Mouse (Mus musculus) heart, embryonic 13.5 days (tissue): ENCODE data around the gene Gm10964. TPM values are rescaled to one million over a fixed set of nuclear protein-coding genes. Genes with fewer than 3 reads are reported as not detected.
"Not testable (repeated sequence)": the region's sequence is repeated elsewhere in the genome, so short reads cannot be mapped to it uniquely, and the experiment has no call there.

Experiments used
- ATAC-seq: fragments of 200-750 bp; cut with Nextera tagmentation; 2 replicates; pipeline ENCODE4 v1.8.0; 2017; ENCODE audit warnings: moderate TSS enrichment; ENCODE audit not compliant: insufficient number of reproducible peaks, low FRiP score, low TSS enrichment; ENCODE audit errors: extremely low read depth
- H3K27ac ChIP-seq: fragments of 300-500 bp; sonication (generic); replicated peaks from 2 replicates; pipeline ENCODE4 v1.5.1; 2015; ENCODE audit warnings: moderate library complexity, mild to moderate bottlenecking, inconsistent platforms
- H3K27me3 ChIP-seq: fragments of 300-500 bp; sonication (generic); replicated peaks from 2 replicates; pipeline ENCODE4 v1.6.1; 2015; ENCODE audit warnings: mild to moderate bottlenecking, inconsistent platforms
- H3K36me3 ChIP-seq: fragments of 300-500 bp; sonication (generic); 2 replicates; pipeline ENCODE4 v1.6.1; 2015; ENCODE audit warnings: mild to moderate bottlenecking, inconsistent platforms
- H3K4me1 ChIP-seq: fragments of 300-500 bp; sonication (generic); 2 replicates; pipeline ENCODE4 v1.6.1; 2015; ENCODE audit warnings: inconsistent platforms
- H3K4me2 ChIP-seq: fragments of 300-500 bp; sonication (generic); 2 replicates; pipeline ENCODE4 v1.6.1; 2015; ENCODE audit warnings: inconsistent platforms, mild to moderate bottlenecking, moderate library complexity
- H3K4me3 ChIP-seq: fragments of 300-500 bp; sonication (generic); 2 replicates; pipeline ENCODE4 v1.5.1; 2015; ENCODE audit warnings: moderate library complexity, mild to moderate bottlenecking, inconsistent platforms
- H3K9ac ChIP-seq: fragments of 300-500 bp; sonication (generic); 2 replicates; pipeline ENCODE4 v1.6.1; 2015; ENCODE audit warnings: inconsistent platforms, mild to moderate bottlenecking, moderate library complexity
- H3K9me3 ChIP-seq: fragments of 300-500 bp; sonication (generic); 2 replicates; pipeline ENCODE4 v1.6.1; 2016; ENCODE audit warnings: inconsistent platforms
- WGBS: fragments of 180-500 bp; shearing (Covaris S2); methylation state at CpG from one replicate; pipeline ENCODE4 v1.1.7; 2015; ENCODE audit warnings: mixed read lengths; 5-methylcytosine and 5-hydroxymethylcytosine counted together
- polyA plus RNA-seq: library from polyadenylated mRNA; unstranded; fragments of >200 nt; fragmentation: Nextera tagmentation; extraction: Ambion mirVana; gene quantifications from 2 replicates; pipeline ENCODE4 v1.2.1, GENCODE M21; 2015

The Gm10964 gene
- polyA plus RNA-seq, 1 experiment from 2014 or later: not detected

DNA sequence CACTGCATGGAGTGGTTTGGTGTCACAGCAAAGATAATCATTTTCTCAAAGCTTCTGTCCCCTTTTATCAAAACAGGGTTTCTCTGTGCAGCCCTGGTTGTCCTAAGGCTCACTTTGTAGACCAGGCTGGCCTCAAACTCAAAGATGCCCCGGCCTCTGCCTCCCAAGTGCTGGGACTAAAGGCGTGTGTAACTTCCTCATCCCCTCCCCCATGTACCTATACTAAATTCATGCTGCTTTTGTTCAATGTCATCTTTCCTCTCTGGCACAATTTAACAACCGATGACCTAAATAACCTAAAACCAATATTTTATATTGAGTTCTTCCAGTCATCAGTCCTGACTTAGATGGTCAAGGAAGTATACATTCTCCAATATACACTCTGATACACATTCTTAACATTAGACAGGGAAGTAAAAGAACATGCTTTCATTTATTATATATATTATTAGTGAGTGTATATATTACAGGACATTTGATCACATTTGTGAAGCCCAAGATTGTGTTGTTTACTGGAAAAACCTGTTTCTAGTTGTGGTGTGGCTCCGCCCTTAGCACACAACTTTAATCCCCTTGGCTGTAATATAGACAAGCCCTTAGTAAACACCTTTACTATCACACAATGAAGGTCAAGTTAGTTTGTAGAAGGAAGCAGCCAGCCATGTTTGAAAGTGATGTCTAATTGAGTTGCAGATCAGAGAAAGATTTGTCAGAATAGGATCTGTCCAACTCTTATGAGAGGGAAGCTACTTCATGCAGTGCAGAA, 43.9 kb downstream of the Gm10964 start:
- 87% methylated on average over 4 of the region's 4 CpGs for WGBS

DNA sequence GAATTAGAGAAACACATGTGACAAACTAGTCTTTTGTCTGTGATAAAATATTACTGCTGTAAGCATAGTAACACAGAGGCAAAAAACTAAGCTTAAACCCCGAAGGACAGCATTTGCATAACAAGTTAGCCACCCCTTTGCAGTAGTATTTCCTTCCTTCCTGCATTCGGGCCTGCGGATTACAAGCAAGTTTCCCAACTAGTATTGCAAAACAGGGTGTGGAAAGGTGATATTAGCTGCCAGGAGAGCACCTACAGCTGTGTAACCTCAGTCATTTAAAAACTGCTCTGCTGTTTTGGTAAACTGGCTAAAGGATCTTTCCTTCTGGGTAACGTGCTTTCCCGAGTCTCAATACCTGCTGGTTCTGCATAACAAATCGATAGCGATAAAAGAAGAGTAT, 48.1 kb downstream of the Gm10964 start:
- Histone ChIP-seq H3K9ac (no peak overlapping the region), H3K36me3 (no peaks in the 10 kb centered on the region), H3K4me3 (0 out of 2 replicates have a peak overlapping the region, but pooled peaks have one; percentile 5), H3K4me2 (peak overlapping the region; percentile 88), H3K4me1 (peaks cover 54% of the 10 kb centered on the region), H3K9me3 (no peaks in the 10 kb centered on the region), H3K27me3 (no peaks in the 10 kb centered on the region), H3K27ac (no peak overlapping the region)
- ATAC-seq: no peak
- WGBS: 66% methylated on average over 7 of the region's 7 CpGs

More for the DNA sequence above, 43.9 kb downstream of the Gm10964 start:
- H3K27ac ChIP-seq: no peak overlapping the region
- H3K9me3 ChIP-seq: no peaks in the 10 kb centered on the region
- no peak for ATAC-seq
- H3K36me3 ChIP-seq: peaks cover 2% of the 10 kb centered on the region
- H3K4me2 ChIP-seq: no peak overlapping the region
- H3K4me1 ChIP-seq: peaks cover 61% of the 10 kb centered on the region
- H3K9ac ChIP-seq: no peak overlapping the region
- H3K27me3 ChIP-seq: no peaks in the 10 kb centered on the region
- no peak overlapping the region for H3K4me3 ChIP-seq

DNA sequence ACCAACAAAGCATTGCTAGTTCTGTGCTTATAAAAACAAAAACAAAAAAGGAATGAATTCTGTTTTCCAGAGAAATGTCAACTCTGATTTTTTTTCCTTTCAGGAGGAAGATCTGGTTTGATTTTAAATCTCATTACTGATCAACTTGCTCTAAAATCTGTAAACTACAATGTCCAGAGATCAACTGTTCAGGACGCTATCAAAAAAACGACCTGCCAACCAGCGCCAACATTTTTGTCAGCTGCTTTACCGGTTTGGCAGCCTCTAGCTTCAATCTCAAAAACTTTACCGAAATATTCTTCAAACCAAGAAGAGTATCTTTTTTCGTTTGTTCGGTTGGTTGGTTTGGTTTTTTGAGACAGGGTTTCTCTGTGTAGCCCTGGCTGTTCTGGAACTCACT, 49.9 kb downstream of the Gm10964 start:
- peaks cover 45% of the 10 kb centered on the region for H3K4me1 ChIP-seq
- H3K4me3 ChIP-seq: peak overlapping the region; percentile 97
- no peaks in the 10 kb centered on the region for H3K36me3 ChIP-seq
- peak overlapping the region; percentile 88 for H3K4me2 ChIP-seq
- 77% methylated on average over 7 of the region's 7 CpGs for WGBS
- peak overlapping the region; percentile 97; the same call in 1 of the 2 replicates for H3K9ac ChIP-seq
- H3K27me3 ChIP-seq: no peaks in the 10 kb centered on the region
- H3K27ac ChIP-seq: peak overlapping the region; percentile 92
- no peak for ATAC-seq
- H3K9me3 ChIP-seq: no peaks in the 10 kb centered on the region

DNA sequence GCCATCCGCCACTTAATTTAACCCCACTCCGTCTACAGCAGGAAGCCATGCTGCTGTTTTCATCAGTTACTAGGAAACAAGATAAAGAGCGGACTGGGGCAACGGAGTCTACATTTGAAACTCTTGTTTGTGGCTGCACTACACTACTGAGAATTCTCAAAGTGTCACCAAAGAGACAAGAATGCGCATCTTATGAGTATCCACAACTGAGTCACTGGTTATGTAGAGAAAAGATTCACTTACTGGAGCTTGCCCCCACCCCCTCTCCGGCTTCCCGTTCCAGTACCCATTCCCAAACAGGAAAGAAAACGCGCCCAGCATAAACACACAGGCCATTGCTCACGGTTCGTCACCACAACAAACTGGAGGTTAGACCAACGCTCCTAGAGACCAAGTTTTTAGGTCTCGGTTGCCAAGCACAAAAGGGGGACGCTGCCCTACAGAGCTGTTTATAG, 50.8 kb downstream of the Gm10964 start:
- Histone ChIP-seq H3K9ac (peak overlapping the region; percentile 97), H3K36me3 (no peaks in the 10 kb centered on the region), H3K4me3 (peak overlapping the region; percentile 97), H3K4me1 (peaks cover 40% of the 10 kb centered on the region), H3K27me3 (no peaks in the 10 kb centered on the region), H3K27ac (peak overlapping the region; percentile 92), H3K9me3 (no peaks in the 10 kb centered on the region), H3K4me2 (peak overlapping the region; percentile 88)
- no peak for ATAC-seq
- under 1% methylated on average over 14 of the region's 14 CpGs for WGBS

DNA sequence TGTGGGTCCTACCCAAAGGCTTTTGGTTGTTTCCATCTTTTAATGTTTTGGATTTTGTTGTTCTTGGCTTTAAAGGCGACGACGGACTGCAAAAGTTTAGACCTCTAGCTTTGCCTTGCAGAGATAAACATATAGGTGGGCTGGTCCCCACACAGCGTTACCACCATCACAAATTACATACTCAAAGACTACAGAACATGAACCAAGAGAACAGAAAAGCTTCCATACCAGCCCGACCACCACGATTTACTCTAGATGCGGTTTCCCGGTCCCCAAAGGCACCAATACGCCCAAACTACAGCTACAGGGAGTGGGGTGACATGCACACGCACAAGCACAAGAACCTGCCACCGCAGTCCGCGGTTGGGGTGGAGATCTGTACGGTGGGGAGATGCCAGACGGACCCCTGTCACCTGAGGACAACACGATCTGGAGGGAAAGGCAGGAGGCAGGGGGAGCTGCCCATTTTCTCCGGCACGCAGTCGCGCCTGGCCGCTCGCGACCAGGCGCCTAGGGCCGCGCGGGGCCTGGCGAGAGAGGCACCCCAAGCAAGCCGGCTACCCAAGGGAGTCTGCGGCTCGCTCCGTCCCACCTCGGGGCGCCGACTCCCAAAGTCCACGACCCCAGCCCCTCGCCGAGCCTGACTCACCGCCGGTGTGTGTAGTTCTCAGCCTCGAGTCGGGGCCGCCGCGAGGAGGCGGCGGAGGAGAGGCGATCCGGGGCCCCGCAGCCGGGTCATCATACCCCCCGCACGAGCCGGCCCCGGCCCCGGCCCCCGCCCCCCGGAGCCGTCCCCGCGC, 51.4 kb downstream of the Gm10964 start:
- H3K36me3 ChIP-seq: no peaks in the 10 kb centered on the region
- no peaks in the 10 kb centered on the region for H3K9me3 ChIP-seq
- WGBS: under 1% methylated on average over 54 of the region's 61 CpGs
- H3K4me3 ChIP-seq: peak overlapping the region; percentile 97
- peak; percentile 66 for ATAC-seq
- peak overlapping the region; percentile 92 for H3K27ac ChIP-seq
- H3K4me1 ChIP-seq: peaks cover 34% of the 10 kb centered on the region
- H3K9ac ChIP-seq: peak overlapping the region; percentile 97
- H3K27me3 ChIP-seq: no peaks in the 10 kb centered on the region
- peak overlapping the region; percentile 88 for H3K4me2 ChIP-seq

DNA sequence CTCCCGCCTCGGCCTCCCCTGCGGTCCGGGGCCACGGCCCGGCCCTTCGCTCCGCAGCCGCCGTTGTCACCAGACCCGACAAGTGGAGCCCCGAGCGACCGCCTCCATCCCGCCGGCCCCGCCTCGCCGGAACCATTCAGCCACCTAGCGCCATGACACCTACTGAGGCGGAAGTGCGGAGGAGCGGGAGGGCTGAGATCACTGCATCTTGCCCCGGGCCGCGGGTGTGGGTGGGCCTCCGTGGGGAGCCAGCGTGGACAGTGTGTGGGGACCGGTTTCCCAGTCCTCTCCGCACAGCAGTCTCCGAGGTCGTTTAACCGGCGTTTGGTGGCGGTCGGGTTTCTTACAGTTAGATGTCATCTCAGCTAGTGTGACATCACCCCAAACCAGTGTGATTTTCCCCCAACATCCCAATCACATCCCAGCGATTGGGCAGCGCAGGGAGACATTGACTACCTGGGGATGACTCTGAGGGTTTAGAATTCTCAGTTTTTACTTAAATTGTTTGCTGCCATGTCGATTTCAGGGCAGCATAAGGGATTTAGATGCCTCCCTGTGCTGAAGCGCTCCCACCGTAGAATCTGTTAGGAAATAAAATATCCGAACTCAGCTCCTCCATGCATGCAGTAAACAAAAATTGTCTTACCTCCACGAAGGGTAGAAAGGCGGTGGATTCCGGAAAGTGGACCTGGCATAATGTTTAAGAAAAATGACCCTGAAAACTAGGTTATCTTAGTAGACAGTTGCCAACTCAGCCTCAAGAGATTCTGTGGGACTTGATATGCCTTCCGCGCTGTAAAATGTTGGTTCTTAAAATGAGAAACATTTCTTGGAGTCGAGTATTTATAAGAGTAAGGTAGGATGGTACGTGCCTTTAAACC, 52.3 kb downstream of the Gm10964 start, which contains the start of gene Hipk1:
TSS of gene Hipk1 (minus strand) at position 334 of the 881 bp plus-strand sequence.
- Histone ChIP-seq H3K4me3 (peak within 1 kb of the TSS; percentile 97), H3K9ac (peak within 1 kb of the TSS; percentile 97), H3K27ac (peak within 1 kb of the TSS; percentile 92), H3K4me2 (peak within 1 kb of the TSS; percentile 88), H3K27me3 (no peaks in the 10 kb centered on the region), H3K36me3 (no peaks in the 10 kb centered on the region), H3K9me3 (no peaks in the 10 kb centered on the region), H3K4me1 (peaks cover 28% of the 10 kb centered on the region)
- 7% methylated on average over 49 of the region's 49 CpGs for WGBS
- peak; percentile 86 for ATAC-seq

DNA sequence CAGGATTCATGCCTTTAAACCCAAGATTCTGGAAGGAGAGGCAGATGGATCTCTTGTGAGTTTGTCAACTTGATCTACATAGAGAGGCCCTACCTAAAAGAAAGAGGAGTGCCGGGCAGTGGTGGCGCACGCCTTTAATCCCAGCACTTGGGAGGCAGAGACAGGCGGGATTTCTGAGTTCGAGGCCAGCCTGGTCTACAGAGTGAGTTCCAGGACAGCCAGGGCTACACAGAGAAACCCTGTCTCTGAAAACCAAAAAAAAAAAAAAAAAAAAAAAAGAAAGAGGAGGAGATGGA, 52.9 kb downstream of the Gm10964 start:
- Histone ChIP-seq H3K4me3 (peak overlapping the region; percentile 97), H3K27ac (peak overlapping the region; percentile 92)
- WGBS: 65% methylated on average over 5 of the region's 5 CpGs

DNA sequence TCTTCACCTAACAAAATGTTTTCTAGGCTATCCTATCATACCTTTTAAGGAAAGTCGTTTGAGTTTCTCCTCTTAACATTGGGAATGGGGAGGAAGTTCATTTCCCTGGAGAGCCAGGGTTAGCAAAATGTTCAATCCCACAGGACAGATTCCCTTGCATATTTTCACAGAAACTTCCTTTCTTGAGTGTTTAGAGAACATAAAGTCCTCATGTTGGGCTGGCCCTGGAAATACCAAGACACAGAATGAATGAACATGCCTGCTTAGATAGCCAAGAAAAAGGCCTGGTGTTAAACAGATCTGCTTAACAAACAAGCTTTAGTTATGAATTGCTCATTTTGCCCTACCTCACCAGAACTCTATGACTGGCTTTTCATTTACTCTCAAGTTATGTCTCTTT, 53.4 kb downstream of the Gm10964 start:
- Histone ChIP-seq H3K27me3 (0 out of 2 replicates have a peak, but pooled peaks cover 2% of the 10 kb centered on the region), H3K36me3 (no peaks in the 10 kb centered on the region), H3K4me2 (peak overlapping the region; percentile 11; the same call in 1 of the 2 replicates), H3K9me3 (no peaks in the 10 kb centered on the region), H3K4me3 (no peak overlapping the region), H3K4me1 (peaks cover 20% of the 10 kb centered on the region), H3K9ac (no peak overlapping the region), H3K27ac (no peak overlapping the region)
- no peak for ATAC-seq
- 71% methylated on average over 1 of the region's 1 CpGs for WGBS

More for the DNA sequence above, 52.9 kb downstream of the Gm10964 start:
- H3K4me1 ChIP-seq: peaks cover 25% of the 10 kb centered on the region
- not testable (repeated sequence) for ATAC-seq, H3K9me3 ChIP-seq, H3K9ac ChIP-seq, H3K27me3 ChIP-seq, H3K36me3 ChIP-seq
- H3K4me2 ChIP-seq: peak overlapping the region; percentile 88

Other genes starting within 250 kb of the Gm10964 start
- gene Syt6, start 164.1 kb upstream of the Gm10964 start, polyA plus RNA-seq: 0.17 and 0.20 TPM in 2 replicates
- gene Atg4a-ps, start 93.3 kb upstream of the Gm10964 start, polyA plus RNA-seq: 0.11 TPM in 1 of 2 replicates, not detected in the other
- 21.9 and 24.1 TPM in 2 replicates for gene Olfml3, start 1.4 kb upstream of the Gm10964 start, polyA plus RNA-seq
- gene Hipk1, start 52.2 kb downstream of the Gm10964 start, polyA plus RNA-seq: 8.7 and 9.9 TPM in 2 replicates
- 15.4 and 16.8 TPM in 2 replicates for gene Dclre1b, start 70.1 kb downstream of the Gm10964 start, polyA plus RNA-seq
- gene Ap4b1, start 70.2 kb downstream of the Gm10964 start, polyA plus RNA-seq: 14.5 and 16.2 TPM in 2 replicates
- 0.21 and 0.24 TPM in 2 replicates for gene Gm43064, start 70.2 kb downstream of the Gm10964 start, polyA plus RNA-seq
- gene Bcl2l15, start 93.2 kb downstream of the Gm10964 start, polyA plus RNA-seq: 0.22 TPM in 1 of 2 replicates, not detected in the other
- 0.76 and 0.79 TPM in 2 replicates for gene Ptpn22, start 120.4 kb downstream of the Gm10964 start, polyA plus RNA-seq
- gene Rsbn1, start 174.8 kb downstream of the Gm10964 start, polyA plus RNA-seq: 5.2 and 5.5 TPM in 2 replicates
- 13.0 and 15.1 TPM in 2 replicates for gene Phtf1, start 228.7 kb downstream of the Gm10964 start, polyA plus RNA-seq